Mouse (Mus musculus) stomach, postnatal 0 days (tissue): ENCODE data around the gene Allc.

Experiments
- CTCF ChIP-seq: IDR thresholded peaks from 2 replicates; pipeline ENCODE4 v1.5.1; 2016; ENCODE audit warnings: antibody characterized with exemption, low read depth, mild to moderate bottlenecking, moderate library complexity
- EP300 ChIP-seq: optimal IDR thresholded peaks from 2 replicates; pipeline ENCODE3; 2016; ENCODE audit warnings: antibody characterized with exemption

GRCm38 (mm10) chr12:28602259-28602658 is 19.9 kb upstream of the Allc start:
- TF ChIP-seq CTCF (no peak), EP300 (no peak)
